Mouse (Mus musculus) adipose tissue, adult 10 weeks (tissue): Measurements from ENCODE around the gene Krtap28-13. TPM values are rescaled to one million over a fixed set of nuclear protein-coding genes. Genes with fewer than 3 reads are reported as not detected.

Source experiments
- polyA plus RNA-seq: library from polyadenylated mRNA; stranded (reverse); fragments of 350-450 nt; fragmentation: Illumina TruSeq; extraction: RNeasy Lipid Tissue Mini Kit (QIAGEN cat#74804); gene quantifications from one replicate; pipeline ENCODE4 v1.2.3, GENCODE M21; 2014; ENCODE audit warnings: low read depth, low replicate concordance

Gene Krtap28-13
- not detected for polyA plus RNA-seq

DNA sequence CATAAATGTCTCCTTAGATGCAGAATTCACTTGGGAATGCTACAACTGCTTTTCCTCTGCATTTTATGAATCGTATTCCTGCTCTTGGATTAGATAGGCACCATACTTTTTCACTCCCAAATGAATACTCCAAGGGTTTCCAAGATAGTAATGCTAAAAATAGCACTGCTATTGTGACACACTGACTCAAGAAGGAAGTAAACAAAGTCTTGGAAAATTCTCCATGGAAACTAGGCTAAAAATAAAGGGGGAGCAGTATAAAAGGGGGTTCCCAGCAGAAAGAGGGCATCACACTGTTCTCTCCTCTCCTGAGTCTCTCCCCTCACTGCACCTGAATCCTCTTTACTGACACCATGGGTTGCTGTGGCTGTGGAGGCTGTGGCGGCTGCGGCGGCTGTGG is at the start of gene Krtap28-13:
TSS of gene Krtap28-13 (plus strand) at position 288 of the 400 bp plus-strand sequence.

DNA sequence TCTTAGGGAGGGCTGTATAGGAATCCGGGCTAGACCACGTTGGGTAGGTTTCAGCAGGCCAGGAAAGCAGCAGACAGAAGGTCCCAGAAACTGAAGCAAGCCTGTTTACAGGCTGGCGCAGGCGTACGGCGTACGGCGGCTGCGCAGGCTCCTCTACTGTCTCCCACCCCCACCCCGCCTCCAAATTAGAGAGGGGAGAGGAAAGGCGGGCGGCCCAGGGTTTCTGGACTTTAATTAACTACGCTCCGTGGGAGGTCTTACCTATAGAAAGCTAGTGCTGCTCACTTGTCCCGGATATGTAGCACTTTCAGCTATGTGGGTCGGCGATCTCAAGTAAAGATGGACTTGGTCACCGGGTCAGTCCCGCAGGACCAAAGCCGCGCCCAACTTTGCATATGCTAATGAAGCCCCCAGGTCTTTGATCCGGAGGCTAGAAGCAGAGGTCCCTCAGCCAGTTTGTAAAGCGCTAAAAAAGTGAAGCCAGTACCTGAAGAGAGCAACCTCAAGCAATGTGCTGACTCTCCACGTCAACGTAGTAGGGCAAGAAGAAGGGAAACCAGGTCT is 22.5 kb upstream of the Krtap28-13 start, which contains the start of gene Slc19a3:
TSS of gene Slc19a3 (minus strand) at position 340 of the 564 bp plus-strand sequence.

GRCm38 (mm10) chr1:83042380-83042779 is 18.4 kb upstream of the Krtap28-13 start, which contains the start of gene Krtap28-10:
Gene Krtap28-10 (minus strand): TSS chr1:83042480.

DNA sequence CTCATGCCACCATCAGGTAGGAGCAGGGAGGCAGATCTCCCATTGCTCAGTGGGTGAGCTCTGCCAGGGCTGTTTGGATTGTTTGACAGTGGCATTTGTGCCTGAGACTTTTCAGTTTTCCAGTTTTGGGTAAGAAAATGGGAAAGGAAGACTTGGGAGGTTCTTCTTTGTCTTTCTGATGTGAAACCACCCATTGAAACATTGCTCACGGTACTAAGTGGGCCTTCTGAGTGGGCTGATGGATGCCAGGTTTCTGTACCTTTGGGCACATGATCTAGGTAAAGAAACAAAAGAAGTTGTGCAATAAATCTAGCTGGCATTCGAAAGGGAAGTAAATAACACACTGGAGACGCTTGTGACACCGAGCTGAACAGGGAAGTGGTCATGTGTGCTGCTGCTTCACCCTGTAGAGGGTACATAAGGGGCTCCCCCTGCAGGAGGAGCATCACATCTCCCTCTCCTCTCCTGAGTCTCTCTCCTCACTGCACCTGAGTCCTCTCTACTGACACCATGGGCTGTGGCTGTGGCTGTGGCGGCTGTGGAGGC is 15.8 kb upstream of the Krtap28-13 start, which contains the start of gene Gm47969:
TSS of gene Gm47969 (plus strand) at position 51 of the 546 bp plus-strand sequence.

GRCm38 (mm10) chr1:83059278-83059677 is 1.5 kb upstream of the Krtap28-13 start, which contains the start of gene A030005K14Rik:
Gene A030005K14Rik (minus strand): TSS chr1:83059378.

Other genes with a start within 250 kb of the Krtap28-13 start
- 23.5 TPM for gene Agfg1, start 221.4 kb upstream of the Krtap28-13 start, polyA plus RNA-seq
- gene A030005L19Rik, start 147.6 kb upstream of the Krtap28-13 start, polyA plus RNA-seq, result not detected
- not detected for gene A030014E15Rik, start 136.0 kb upstream of the Krtap28-13 start, polyA plus RNA-seq
- gene Gm6217, start 129.5 kb upstream of the Krtap28-13 start, polyA plus RNA-seq, result not detected
- not detected for gene A030003K21Rik, start 117.5 kb upstream of the Krtap28-13 start, polyA plus RNA-seq
- gene Gm7544, start 104.9 kb upstream of the Krtap28-13 start, polyA plus RNA-seq, result not detected
- gene Gm47955, start 100.6 kb upstream of the Krtap28-13 start, polyA plus RNA-seq, result not detected
- not detected for gene Gm47959, start 60.4 kb upstream of the Krtap28-13 start, polyA plus RNA-seq
- gene Slc19a3, start 22.5 kb upstream of the Krtap28-13 start, polyA plus RNA-seq, result 3.9 TPM
- gene Krtap28-10, start 18.4 kb upstream of the Krtap28-13 start, polyA plus RNA-seq, result not detected
- gene Gm47969, start 16.0 kb upstream of the Krtap28-13 start, polyA plus RNA-seq, result not detected
- not detected for gene A030005K14Rik, start 1.6 kb upstream of the Krtap28-13 start, polyA plus RNA-seq
- gene Ccl20, start 55.8 kb downstream of the Krtap28-13 start, polyA plus RNA-seq, result not detected
- gene Daw1, start 98.8 kb downstream of the Krtap28-13 start, polyA plus RNA-seq, result 1.7 TPM